Mouse (Mus musculus): ENCODE measurements around the gene Irf3.
A peak's percentile ranks its signal among the peaks of the same experiment; 100 is the strongest.

GRCm38 (mm10) chr7:44985595-44986191, 11.8 kb upstream of the Irf3 start:
- peak; percentile 62 for TF ChIP-seq CTCF (IDR thresholded peaks at IDR 0.05; ENCODE audit: low read depth)
- TF ChIP-seq EP300 (optimal IDR thresholded peaks at IDR 0.05) = no peak

All from stomach, postnatal 0 days (tissue).